Mouse (Mus musculus) heart, postnatal 0 days (tissue): Measurements from ENCODE around the gene Psme2b. TPM values are rescaled to one million over a fixed set of nuclear protein-coding genes. Genes with fewer than 3 reads are reported as not detected.

Source experiments
- ATAC-seq: fragments of 200-750 bp; cut with Nextera tagmentation; 2 replicates; pipeline ENCODE4 v1.8.0; 2017; ENCODE audit warnings: low read depth, moderate number of reproducible peaks, moderate library complexity; ENCODE audit not compliant: insufficient read depth
- DNase-seq: peaks from one replicate; pipeline ENCODE4 v3.0.0-alpha.2; 2016; ENCODE audit warnings: low spot score
- H3K27ac ChIP-seq: fragments of 300-500 bp; sonication (generic); 2 replicates; pipeline ENCODE4 v1.5.1; 2014; ENCODE audit warnings: low read depth, mild to moderate bottlenecking
- H3K27me3 ChIP-seq: fragments of 300-500 bp; sonication (generic); 2 replicates; pipeline ENCODE4 v1.6.1; 2014; ENCODE audit warnings: low read length, mixed read lengths; ENCODE audit not compliant: control insufficient read depth, insufficient read depth
- H3K36me3 ChIP-seq: fragments of 300-500 bp; sonication (generic); replicated peaks from 2 replicates; pipeline ENCODE4 v1.6.1; 2014; ENCODE audit warnings: low read length, mixed read lengths; ENCODE audit not compliant: control insufficient read depth, insufficient read depth
- H3K4me1 ChIP-seq: fragments of 300-500 bp; sonication (generic); 2 replicates; pipeline ENCODE4 v1.6.1; 2014; ENCODE audit warnings: antibody characterized with exemption; ENCODE audit not compliant: control insufficient read depth, insufficient read depth
- H3K4me2 ChIP-seq: fragments of 300-500 bp; sonication (generic); 2 replicates; pipeline ENCODE4 v1.6.1; 2014; ENCODE audit warnings: low read depth, mild to moderate bottlenecking, low read length, moderate library complexity
- H3K4me3 ChIP-seq: fragments of 300-500 bp; sonication (generic); 2 replicates; pipeline ENCODE4 v1.5.1; 2014; ENCODE audit warnings: low read depth, low read length
- H3K9ac ChIP-seq: fragments of 300-500 bp; sonication (generic); replicated peaks from 2 replicates; pipeline ENCODE4 v1.6.1; 2014; ENCODE audit warnings: low read depth, low read length, mixed read lengths
- H3K9me3 ChIP-seq: fragments of 300-500 bp; sonication (generic); replicated peaks from 2 replicates; pipeline ENCODE4 v1.6.1; 2016; ENCODE audit warnings: low read length; ENCODE audit not compliant: control insufficient read depth
- CTCF ChIP-seq: IDR thresholded peaks from 2 replicates; pipeline ENCODE4 v1.5.1; 2016; ENCODE audit warnings: antibody characterized with exemption, control low read depth, low read depth
- EP300 ChIP-seq: IDR thresholded peaks from 2 replicates; pipeline ENCODE4 v1.6.1; 2016; ENCODE audit warnings: antibody characterized with exemption, low read depth
- WGBS: fragments of 180-500 bp; shearing (Covaris S2); extraction: QIAGEN DNeasy Blood & Tissue Kit; methylation state at CpG from one replicate; pipeline ENCODE4 v1.1.7; 2014; 5-methylcytosine and 5-hydroxymethylcytosine counted together
- polyA plus RNA-seq: library from polyadenylated mRNA; unstranded; fragments of >200 nt; fragmentation: Nextera tagmentation; extraction: Ambion mirVana; gene quantifications from 2 replicates; pipeline ENCODE4 v1.2.1, GENCODE M21; 2015
- total RNA-seq: library from RNA; depleted of rRNA; stranded (reverse); fragments of >200 nt; gene quantifications from 2 replicates; pipeline ENCODE4 v1.2.3, GENCODE M21; 2014; ENCODE audit warnings: low replicate concordance; rRNA removed

The Psme2b gene
- total and polyA plus RNA-seq, 2 experiments from 2014 or later, result 0.42 to 3.5 TPM

GRCm38 (mm10) chr11:48898812-48899431 is 47.1 kb downstream of the Psme2b start:
- Histone ChIP-seq H3K36me3 (no peaks in the 10 kb centered on the region), H3K9ac (no peak overlapping the region), H3K9me3 (no peaks in the 10 kb centered on the region), H3K4me3 (no peak overlapping the region), H3K27me3 (no peaks in the 10 kb centered on the region), H3K4me2 (no peak overlapping the region), H3K27ac (no peak overlapping the region), H3K4me1 (no peaks in the 10 kb centered on the region)
- TF ChIP-seq CTCF (no peak), EP300 (no peak)
- no peak for DNase-seq
- 53% methylated on average over 2 of the region's 2 CpGs for WGBS
- no peak for ATAC-seq

Other genes starting within 250 kb of the Psme2b start
- 1,323 and 1,324 TPM in 2 replicates for gene Rack1, start 145.9 kb downstream of the Psme2b start, total RNA-seq
- 292 and 307 TPM in 2 replicates for gene Rack1, start 145.9 kb downstream of the Psme2b start, polyA plus RNA-seq
- gene Trim41, start 128.8 kb downstream of the Psme2b start, total RNA-seq, result 22.7 and 39.6 TPM in 2 replicates
- 2.7 and 2.9 TPM in 2 replicates for gene Trim41, start 128.8 kb downstream of the Psme2b start, polyA plus RNA-seq
- 1.1 and 5.3 TPM in 2 replicates for gene Trim7, start 120.0 kb downstream of the Psme2b start, total RNA-seq
- gene Trim7, start 120.0 kb downstream of the Psme2b start, polyA plus RNA-seq, result 1.3 and 1.9 TPM in 2 replicates
- 1.8 and 27.8 TPM in 2 replicates for gene Gm12184, start 119.5 kb downstream of the Psme2b start, total RNA-seq
- 1.8 and 2.7 TPM in 2 replicates for gene Gm12184, start 119.5 kb downstream of the Psme2b start, polyA plus RNA-seq
- 23.0 and 34.7 TPM in 2 replicates for gene Irgm1, start 74.5 kb downstream of the Psme2b start, total RNA-seq
- 13.8 and 15.0 TPM in 2 replicates for gene Irgm1, start 74.5 kb downstream of the Psme2b start, polyA plus RNA-seq
- gene Gm5431, start 44.0 kb downstream of the Psme2b start, total RNA-seq, result 0.08 and 0.92 TPM in 2 replicates
- 0.11 and 0.12 TPM in 2 replicates for gene Gm5431, start 44.0 kb downstream of the Psme2b start, polyA plus RNA-seq
- gene Olfr56, start 32.7 kb upstream of the Psme2b start, total RNA-seq, result 1.7 TPM in 1 of 2 replicates, not detected in the other
- 0.05 TPM in 1 of 2 replicates, not detected in the other for gene Olfr56, start 32.7 kb upstream of the Psme2b start, polyA plus RNA-seq
- 2.5 and 4.9 TPM in 2 replicates for gene 9930111J21Rik1, start 33.2 kb upstream of the Psme2b start, total RNA-seq
- 0.49 and 0.52 TPM in 2 replicates for gene 9930111J21Rik1, start 33.2 kb upstream of the Psme2b start, polyA plus RNA-seq
- gene Gm12185, start 46.0 kb upstream of the Psme2b start, total RNA-seq, result not detected in 2 replicates
- gene Gm12185, start 46.0 kb upstream of the Psme2b start, polyA plus RNA-seq, result 0.03 TPM in 1 of 2 replicates, not detected in the other
- 0.39 TPM in 1 of 2 replicates, not detected in the other for gene Tgtp1, start 48.0 kb upstream of the Psme2b start, total RNA-seq
- 0.14 and 0.25 TPM in 2 replicates for gene Tgtp1, start 48.0 kb upstream of the Psme2b start, polyA plus RNA-seq
- 2.7 and 8.2 TPM in 2 replicates for gene 9930111J21Rik2, start 105.1 kb upstream of the Psme2b start, total RNA-seq
- 1.1 and 1.2 TPM in 2 replicates for gene 9930111J21Rik2, start 105.1 kb upstream of the Psme2b start, polyA plus RNA-seq
- 0.08 TPM in 1 of 2 replicates, not detected in the other for gene Tgtp2, start 118.0 kb upstream of the Psme2b start, total RNA-seq
- 0.36 and 0.54 TPM in 2 replicates for gene Tgtp2, start 118.0 kb upstream of the Psme2b start, polyA plus RNA-seq
- 2.0 and 2.1 TPM in 2 replicates for gene Ifi47, start 130.4 kb upstream of the Psme2b start, total RNA-seq
- 1.4 and 1.8 TPM in 2 replicates for gene Ifi47, start 130.4 kb upstream of the Psme2b start, polyA plus RNA-seq
- gene Olfr1396, start 168.7 kb upstream of the Psme2b start, total RNA-seq, result 20.3 TPM in 1 of 2 replicates, not detected in the other
- gene Olfr1396, start 168.7 kb upstream of the Psme2b start, polyA plus RNA-seq, result 0.45 and 0.59 TPM in 2 replicates
- gene Olfr1395, start 196.1 kb upstream of the Psme2b start, total RNA-seq, result not detected in 2 replicates
- gene Olfr1395, start 196.1 kb upstream of the Psme2b start, polyA plus RNA-seq, result not detected in 2 replicates
- not detected in 2 replicates for gene Olfr1394, start 208.2 kb upstream of the Psme2b start, total RNA-seq
- not detected in 2 replicates for gene Olfr1394, start 208.2 kb upstream of the Psme2b start, polyA plus RNA-seq
- gene Btnl9, start 241.0 kb upstream of the Psme2b start, total RNA-seq, result 14.5 and 33.4 TPM in 2 replicates
- gene Btnl9, start 241.0 kb upstream of the Psme2b start, polyA plus RNA-seq, result 11.2 and 12.2 TPM in 2 replicates